Mouse (Mus musculus) stomach, embryonic 14.5 days (tissue): Measurements from ENCODE around the gene Zc3h10. TPM values are rescaled to one million over a fixed set of nuclear protein-coding genes. Genes with fewer than 3 reads are reported as not detected.

ENCODE experiments used
- ATAC-seq: fragments of 200-750 bp; cut with Nextera tagmentation; 2 replicates; pipeline ENCODE4 v1.8.0; 2017; ENCODE audit warnings: low read depth, moderate TSS enrichment; ENCODE audit not compliant: insufficient number of reproducible peaks, insufficient read depth, low FRiP score
- H3K27ac ChIP-seq: fragments of 300-500 bp; sonication (generic); 2 replicates; pipeline ENCODE4 v1.5.1; 2014; ENCODE audit warnings: mild to moderate bottlenecking, low read length, moderate library complexity, mixed read lengths
- H3K27me3 ChIP-seq: fragments of 300-500 bp; sonication (generic); 2 replicates; pipeline ENCODE4 v1.6.1; 2014; ENCODE audit warnings: low read length, control low read depth, mixed read lengths; ENCODE audit not compliant: control insufficient read depth, insufficient read depth
- H3K36me3 ChIP-seq: fragments of 300-500 bp; sonication (generic); 2 replicates; pipeline ENCODE4 v1.6.1; 2014; ENCODE audit warnings: mild to moderate bottlenecking, control low read depth, low read length, moderate library complexity, mixed read lengths; ENCODE audit not compliant: control insufficient read depth, insufficient read depth
- H3K4me1 ChIP-seq: fragments of 300-500 bp; sonication (generic); 2 replicates; pipeline ENCODE4 v1.6.1; 2014; ENCODE audit warnings: low read length, control low read depth, mixed read lengths; ENCODE audit not compliant: control insufficient read depth, insufficient read depth
- H3K4me2 ChIP-seq: fragments of 300-500 bp; sonication (generic); replicated peaks from 2 replicates; pipeline ENCODE4 v1.6.1; 2014; ENCODE audit warnings: low read depth, low read length, control low read depth
- H3K4me3 ChIP-seq: fragments of 300-500 bp; sonication (generic); 2 replicates; pipeline ENCODE4 v1.5.1; 2014; ENCODE audit warnings: low read depth, low read length, control low read depth
- H3K9ac ChIP-seq: fragments of 300-500 bp; sonication (generic); replicated peaks from 2 replicates; pipeline ENCODE4 v1.6.1; 2014; ENCODE audit warnings: low read depth, mild to moderate bottlenecking, control low read depth, low read length, moderate library complexity, mixed read lengths
- H3K9me3 ChIP-seq: fragments of 300-500 bp; sonication (generic); 2 replicates; pipeline ENCODE4 v1.6.1; 2016; ENCODE audit warnings: low read depth, low read length, control low read depth; ENCODE audit not compliant: control insufficient read depth
- WGBS: fragments of 180-500 bp; shearing (Covaris S2); extraction: QIAGEN DNeasy Blood & Tissue Kit; methylation state at CpG from one replicate; pipeline ENCODE4 v1.1.7; 2014; 5-methylcytosine and 5-hydroxymethylcytosine counted together
- polyA plus RNA-seq: library from polyadenylated mRNA; unstranded; fragments of >200 nt; fragmentation: Nextera tagmentation; extraction: Ambion mirVana; gene quantifications from 2 replicates; pipeline ENCODE4 v1.2.1, GENCODE M21; 2014

Zc3h10 gene
- polyA plus RNA-seq, 1 experiment from 2014 or later, result 8.8 TPM

DNA sequence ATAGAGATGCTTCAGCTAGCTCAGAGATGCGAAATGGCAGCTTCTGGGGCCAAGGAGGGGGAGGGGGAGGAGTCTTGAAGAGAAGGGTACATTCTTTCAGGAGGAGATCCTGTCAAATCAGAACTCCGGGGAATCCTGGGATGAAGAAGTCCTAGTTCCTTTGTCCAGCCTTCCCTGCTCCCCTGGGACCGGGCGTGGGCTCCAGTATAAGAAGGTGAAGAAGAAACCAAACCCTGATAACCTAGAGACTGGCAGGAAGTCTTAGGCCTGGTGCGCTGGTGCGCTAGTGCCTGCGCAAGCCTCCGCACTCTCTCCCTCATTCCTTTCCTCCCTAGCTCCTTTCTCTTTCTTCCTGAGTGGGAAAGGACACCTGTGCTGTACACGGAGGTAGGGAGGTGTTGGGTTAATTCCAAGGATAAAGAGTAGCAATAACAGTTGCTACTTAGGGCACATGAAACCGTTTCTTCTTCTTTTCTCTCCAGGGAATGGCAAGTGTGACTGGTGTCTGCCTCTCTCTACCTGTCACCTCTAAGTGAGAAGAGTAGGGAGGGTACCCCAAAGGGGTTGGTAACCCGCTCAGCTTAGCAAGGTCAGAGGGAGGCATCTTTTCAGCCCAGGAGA is 23.4 kb downstream of the Zc3h10 start:
- Histone ChIP-seq H3K27ac (no peak overlapping the region), H3K9me3 (no peaks in the 10 kb centered on the region), H3K27me3 (0 out of 2 replicates have a peak, but pooled peaks cover 4% of the 10 kb centered on the region), H3K36me3 (peaks cover 9% of the 10 kb centered on the region; the same call in 1 of the 2 replicates), H3K4me3 (peak overlapping the region; percentile 84), H3K4me1 (peaks cover 8% of the 10 kb centered on the region), H3K9ac (peak overlapping the region; percentile 45), H3K4me2 (peak overlapping the region; percentile 96)
- no peak for ATAC-seq
- WGBS, result 19% methylated on average over 11 of the region's 11 CpGs

DNA sequence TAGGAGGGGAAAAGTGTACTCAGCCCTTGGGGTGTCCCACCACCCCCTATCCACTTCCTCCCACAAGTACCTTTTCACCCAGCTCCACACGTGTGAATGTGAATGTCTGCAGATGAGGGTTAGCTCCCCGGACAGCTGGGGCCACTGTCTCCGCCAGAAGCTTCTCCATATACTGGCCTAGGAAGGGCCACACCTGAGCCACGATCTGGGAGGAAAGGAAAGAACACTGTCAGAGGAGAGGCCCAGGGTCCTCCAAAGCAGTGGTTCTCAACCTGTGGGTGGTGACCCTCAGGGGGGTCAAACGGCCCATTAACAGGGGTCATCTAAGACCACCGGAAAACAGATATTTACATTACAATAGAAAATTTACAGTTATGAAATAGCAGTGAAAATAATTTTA is 25.2 kb downstream of the Zc3h10 start:
- 72% methylated on average over 6 of the region's 6 CpGs for WGBS

DNA sequence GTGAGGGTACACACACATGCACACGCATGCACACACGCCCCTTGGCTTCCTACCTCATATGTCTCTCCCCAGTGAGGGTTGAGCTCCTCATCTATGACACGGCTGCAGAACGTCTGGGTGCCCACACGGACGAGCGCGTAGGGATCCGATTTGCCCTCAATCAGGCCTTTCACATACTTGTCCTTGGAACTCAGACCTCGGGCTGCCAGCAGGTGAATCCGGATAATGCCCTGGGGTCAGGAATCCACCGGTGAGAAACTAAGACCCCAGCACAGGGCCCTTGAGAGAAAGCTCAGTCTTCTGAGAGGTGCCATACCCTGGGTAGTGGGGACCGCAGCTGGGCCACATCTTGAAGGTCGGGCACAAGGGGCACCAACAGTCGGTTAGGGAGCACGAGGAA is 27.0 kb downstream of the Zc3h10 start:
- Histone ChIP-seq H3K4me1 (peaks cover 8% of the 10 kb centered on the region), H3K4me3 (no peak overlapping the region), H3K36me3 (peaks cover 13% of the 10 kb centered on the region; the same call in 1 of the 2 replicates), H3K9ac (no peak overlapping the region), H3K9me3 (no peaks in the 10 kb centered on the region), H3K27me3 (0 out of 2 replicates have a peak, but pooled peaks cover 4% of the 10 kb centered on the region), H3K4me2 (no peak overlapping the region), H3K27ac (no peak overlapping the region)
- ATAC-seq, result no peak
- WGBS, result 82% methylated on average over 16 of the region's 16 CpGs

More for the DNA sequence above, 25.2 kb downstream of the Zc3h10 start:
- Histone ChIP-seq H3K27ac (no peak overlapping the region), H3K4me2 (no peak overlapping the region), H3K4me1 (peaks cover 8% of the 10 kb centered on the region), H3K4me3 (no peak overlapping the region), H3K9ac (no peak overlapping the region), H3K36me3 (peaks cover 9% of the 10 kb centered on the region; the same call in 1 of the 2 replicates), H3K9me3 (no peaks in the 10 kb centered on the region), H3K27me3 (0 out of 2 replicates have a peak, but pooled peaks cover 4% of the 10 kb centered on the region)
- no peak for ATAC-seq

- Histone ChIP-seq H3K4me2 (no peak overlapping the region), H3K4me1 (0 out of 2 replicates have a peak, but pooled peaks cover 1% of the 10 kb centered on the region), H3K9me3 (no peaks in the 10 kb centered on the region), H3K27ac (no peak overlapping the region), H3K36me3 (peaks cover 13% of the 10 kb centered on the region; the same call in 1 of the 2 replicates), H3K27me3 (0 out of 2 replicates have a peak, but pooled peaks cover 4% of the 10 kb centered on the region), H3K9ac (no peak overlapping the region), H3K4me3 (no peak overlapping the region)
- ATAC-seq, result no peak
- WGBS, result 76% methylated on average over 7 of the region's 7 CpGs
Measured at GRCm38 (mm10) chr10:128518833-128519232, 28.7 kb downstream of the Zc3h10 start.

- ATAC-seq, result no peak
- H3K9ac ChIP-seq, result no peak overlapping the region
- H3K36me3 ChIP-seq, result peaks cover 16% of the 10 kb centered on the region; the same call in 1 of the 2 replicates
- no peaks in the 10 kb centered on the region for H3K9me3 ChIP-seq
- no peaks in the 10 kb centered on the region for H3K27me3 ChIP-seq
- no peak overlapping the region for H3K4me2 ChIP-seq
- WGBS, result 37% methylated on average over 6 of the region's 6 CpGs
- H3K4me1 ChIP-seq, result no peaks in the 10 kb centered on the region
- no peak overlapping the region for H3K4me3 ChIP-seq
- H3K27ac ChIP-seq, result no peak overlapping the region
Measured at GRCm38 (mm10) chr10:128516677-128517076, 30.9 kb downstream of the Zc3h10 start.

GRCm38 (mm10) chr10:128516029-128516428 is 31.5 kb downstream of the Zc3h10 start:
- Histone ChIP-seq H3K27ac (no peak overlapping the region), H3K27me3 (no peaks in the 10 kb centered on the region), H3K9ac (no peak overlapping the region), H3K9me3 (no peaks in the 10 kb centered on the region), H3K4me1 (no peaks in the 10 kb centered on the region), H3K4me2 (0 out of 2 replicates have a peak overlapping the region, but pooled peaks have one; percentile 7), H3K36me3 (peaks cover 13% of the 10 kb centered on the region; the same call in 1 of the 2 replicates), H3K4me3 (no peak overlapping the region)
- 35% methylated on average over 20 of the region's 20 CpGs for WGBS
- ATAC-seq, result no peak; the same call in 1 of the 2 replicates

DNA sequence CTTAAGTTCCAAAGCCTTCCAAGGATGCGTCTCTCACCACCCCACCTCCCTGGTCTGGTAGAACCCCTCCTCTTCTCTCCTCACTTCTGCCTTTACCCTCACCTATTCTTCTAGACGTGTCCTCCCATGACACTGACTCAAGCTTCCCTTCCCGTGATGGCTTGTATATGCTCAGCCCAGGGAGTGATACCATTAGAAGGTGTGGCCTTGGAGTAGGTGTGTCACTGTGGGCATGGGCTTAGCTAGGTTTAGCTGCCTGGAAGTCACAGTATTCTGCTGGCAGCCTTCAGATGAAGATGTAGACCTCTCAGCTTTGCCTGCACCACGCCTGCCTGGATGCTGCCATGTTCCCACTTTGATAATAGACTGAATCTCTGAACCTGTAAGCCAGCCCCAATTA is 32.5 kb downstream of the Zc3h10 start:
- H3K27ac ChIP-seq, result no peak overlapping the region
- ATAC-seq, result no peak
- no peak overlapping the region for H3K4me3 ChIP-seq
- no peak overlapping the region for H3K4me2 ChIP-seq
- H3K9me3 ChIP-seq, result no peaks in the 10 kb centered on the region
- H3K27me3 ChIP-seq, result no peaks in the 10 kb centered on the region
- 80% methylated on average over 4 of the region's 4 CpGs for WGBS
- H3K4me1 ChIP-seq, result no peaks in the 10 kb centered on the region
- H3K9ac ChIP-seq, result no peak overlapping the region
- peaks cover 14% of the 10 kb centered on the region; the same call in 1 of the 2 replicates for H3K36me3 ChIP-seq

DNA sequence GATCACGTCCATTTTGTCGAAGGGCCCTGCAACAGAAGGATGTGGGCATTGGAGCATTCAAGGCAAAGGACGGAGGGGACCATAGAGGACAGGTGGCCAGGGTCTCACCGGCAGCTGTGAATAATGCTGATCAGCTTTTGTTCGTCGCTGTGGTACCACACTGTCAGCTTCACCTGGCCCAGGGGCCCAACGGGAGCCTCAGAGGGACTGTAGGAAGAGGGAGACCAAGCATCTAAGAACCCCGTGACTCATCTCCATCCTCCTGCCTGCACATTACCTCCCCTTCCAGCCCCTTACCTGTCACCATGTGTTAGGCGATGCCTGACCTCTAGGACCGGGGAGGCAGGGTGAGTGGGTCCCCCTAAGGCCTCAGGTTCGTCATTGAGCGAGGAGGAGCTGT is 35.8 kb downstream of the Zc3h10 start:
- H3K36me3 ChIP-seq, result peaks cover 14% of the 10 kb centered on the region; the same call in 1 of the 2 replicates
- ATAC-seq, result no peak
- H3K9me3 ChIP-seq, result no peaks in the 10 kb centered on the region
- H3K27me3 ChIP-seq, result no peaks in the 10 kb centered on the region
- H3K4me1 ChIP-seq, result 0 out of 2 replicates have a peak, but pooled peaks cover 2% of the 10 kb centered on the region
- WGBS, result 90% methylated on average over 12 of the region's 12 CpGs
- no peak overlapping the region for H3K9ac ChIP-seq
- no peak overlapping the region for H3K4me2 ChIP-seq
- no peak overlapping the region for H3K27ac ChIP-seq
- H3K4me3 ChIP-seq, result no peak overlapping the region
